Mouse (Mus musculus) midbrain, embryonic 10.5 days (tissue): Measurements from ENCODE around the gene Vmn2r72. TPM values are rescaled to one million over a fixed set of nuclear protein-coding genes. Genes with fewer than 3 reads are reported as not detected.

Experiments
- DNase-seq: peaks from one replicate; pipeline ENCODE4 v3.0.0-alpha.2; 2017; ENCODE audit warnings: low spot score
- H3K27ac ChIP-seq: fragments of 300-500 bp; sonication (generic); replicated peaks from 2 replicates; pipeline ENCODE4 v1.5.1; 2016; ENCODE audit warnings: mild to moderate bottlenecking
- H3K27me3 ChIP-seq: fragments of 300-500 bp; sonication (generic); 2 replicates; pipeline ENCODE4 v1.6.1; 2016; ENCODE audit warnings: low read depth, mild to moderate bottlenecking; ENCODE audit not compliant: poor library complexity, severe bottlenecking
- H3K36me3 ChIP-seq: fragments of 300-500 bp; sonication (generic); 2 replicates; pipeline ENCODE4 v1.6.1; 2016; ENCODE audit warnings: mild to moderate bottlenecking, moderate library complexity
- H3K4me1 ChIP-seq: fragments of 300-500 bp; sonication (generic); 2 replicates; pipeline ENCODE4 v1.6.1; 2016
- H3K4me3 ChIP-seq: fragments of 300-500 bp; sonication (generic); 2 replicates; pipeline ENCODE4 v1.5.1; 2016; ENCODE audit warnings: mild to moderate bottlenecking, moderate library complexity
- H3K9me3 ChIP-seq: fragments of 300-500 bp; sonication (generic); replicated peaks from 2 replicates; pipeline ENCODE4 v1.6.1; 2016; ENCODE audit warnings: mild to moderate bottlenecking
- WGBS: fragments of 180-500 bp; shearing (Covaris S2); methylation state at CpG from one replicate; pipeline ENCODE4 v1.1.7; 2016; 5-methylcytosine and 5-hydroxymethylcytosine counted together
- polyA plus RNA-seq: library from polyadenylated mRNA; unstranded; fragments of >200 nt; fragmentation: Nextera tagmentation; extraction: Ambion mirVana; gene quantifications from 2 replicates; pipeline ENCODE4 v1.2.1, GENCODE M21; 2016

Vmn2r72 gene
- not detected in 2 replicates for polyA plus RNA-seq

GRCm38 (mm10) chr7:85754997-85755396, at the start of gene Vmn2r72:
Gene Vmn2r72 (minus strand): TSS chr7:85755097.
- no peak within 1 kb of the TSS for H3K27ac ChIP-seq
- WGBS, result 89% methylated on average over 1 of the region's 1 CpGs
- H3K4me3 ChIP-seq, result no peak within 1 kb of the TSS
- DNase-seq, result no peak
- H3K9me3 ChIP-seq, result no peaks in the 10 kb centered on the region
- no peaks in the 10 kb centered on the region for H3K36me3 ChIP-seq
- no peaks in the 10 kb centered on the region for H3K4me1 ChIP-seq
- no peaks in the 10 kb centered on the region for H3K27me3 ChIP-seq

Other genes starting within 250 kb of the Vmn2r72 start
- not detected in 2 replicates for gene Vmn2r71, start 192.0 kb downstream of the Vmn2r72 start, polyA plus RNA-seq
- not detected in 2 replicates for gene Vmn2r70, start 185.9 kb downstream of the Vmn2r72 start, polyA plus RNA-seq
- not detected in 2 replicates for gene Vmn2r73, start 121.2 kb upstream of the Vmn2r72 start, polyA plus RNA-seq
- not detected in 2 replicates for gene Vmn2r74, start 206.5 kb upstream of the Vmn2r72 start, polyA plus RNA-seq